Mouse (Mus musculus) urinary bladder, postnatal 36 days (tissue): ENCODE measurements around the gene Gm3594.
A peak's percentile ranks its signal among the peaks of the same experiment; 100 is the strongest.
"Not testable (repeated sequence)": the region's sequence is repeated elsewhere in the genome, so short reads cannot be mapped to it uniquely, and the experiment has no call there.

Experiments
- DNase-seq, 2 experiments: peaks; one replicate each; pipeline ENCODE4 v3.0.0; 2022; ENCODE audit warnings: low spot score in 2 of 2, mixed read lengths in 1 of 2

Gene Gm3594

GRCm38 (mm10) chr14:6444511-6444910 lies at the start of gene Gm3594:
TSS of gene Gm3594 (minus strand) at chr14:6444611.
- DNase-seq, result not testable (repeated sequence)

- DNase-seq, result not testable (repeated sequence)
Measured at GRCm38 (mm10) chr14:6486331-6486730, 41.9 kb upstream of the Gm3594 start.

GRCm38 (mm10) chr14:6485541-6485940 lies 41.1 kb upstream of the Gm3594 start:
- DNase-seq, result not testable (repeated sequence)

GRCm38 (mm10) chr14:6482126-6482525 lies 37.7 kb upstream of the Gm3594 start:
- not testable (repeated sequence) for DNase-seq

GRCm38 (mm10) chr14:6471856-6472255 lies 27.4 kb upstream of the Gm3594 start:
- not testable (repeated sequence) for DNase-seq

GRCm38 (mm10) chr14:6440774-6441173 lies 3.6 kb downstream of the Gm3594 start:
- peak in 1 of 2 experiments; percentile 1 for DNase-seq

- peak in 1 of 2 experiments; percentile 3 for DNase-seq
Measured at GRCm38 (mm10) chr14:6440206-6440605, 4.2 kb downstream of the Gm3594 start.

GRCm38 (mm10) chr14:6426766-6427165 lies 17.6 kb downstream of the Gm3594 start:
- DNase-seq, result peak; percentile 7 to 31

- DNase-seq, result not testable (repeated sequence)
Measured at GRCm38 (mm10) chr14:6426353-6426752, 18.1 kb downstream of the Gm3594 start.

GRCm38 (mm10) chr14:6412382-6412781 lies 32.0 kb downstream of the Gm3594 start, which contains the start of gene Gm3591:
TSS of gene Gm3591 (minus strand) at chr14:6412482.
- not testable (repeated sequence) for DNase-seq

GRCm38 (mm10) chr14:6390219-6390618 lies 54.2 kb downstream of the Gm3594 start, which contains the start of gene Gm16440:
TSS of gene Gm16440 (minus strand) at chr14:6390319.
- not testable (repeated sequence) for DNase-seq
